Mouse (Mus musculus) fibroblast of lung, adult 2 months (primary cell): Measurements from ENCODE around the gene Adamts2.

ENCODE experiments used
- DNase-seq: peaks from one replicate; pipeline ENCODE4 v3.0.0-alpha.2; 2011; ENCODE audit warnings: low read depth

The Adamts2 gene

DNA sequence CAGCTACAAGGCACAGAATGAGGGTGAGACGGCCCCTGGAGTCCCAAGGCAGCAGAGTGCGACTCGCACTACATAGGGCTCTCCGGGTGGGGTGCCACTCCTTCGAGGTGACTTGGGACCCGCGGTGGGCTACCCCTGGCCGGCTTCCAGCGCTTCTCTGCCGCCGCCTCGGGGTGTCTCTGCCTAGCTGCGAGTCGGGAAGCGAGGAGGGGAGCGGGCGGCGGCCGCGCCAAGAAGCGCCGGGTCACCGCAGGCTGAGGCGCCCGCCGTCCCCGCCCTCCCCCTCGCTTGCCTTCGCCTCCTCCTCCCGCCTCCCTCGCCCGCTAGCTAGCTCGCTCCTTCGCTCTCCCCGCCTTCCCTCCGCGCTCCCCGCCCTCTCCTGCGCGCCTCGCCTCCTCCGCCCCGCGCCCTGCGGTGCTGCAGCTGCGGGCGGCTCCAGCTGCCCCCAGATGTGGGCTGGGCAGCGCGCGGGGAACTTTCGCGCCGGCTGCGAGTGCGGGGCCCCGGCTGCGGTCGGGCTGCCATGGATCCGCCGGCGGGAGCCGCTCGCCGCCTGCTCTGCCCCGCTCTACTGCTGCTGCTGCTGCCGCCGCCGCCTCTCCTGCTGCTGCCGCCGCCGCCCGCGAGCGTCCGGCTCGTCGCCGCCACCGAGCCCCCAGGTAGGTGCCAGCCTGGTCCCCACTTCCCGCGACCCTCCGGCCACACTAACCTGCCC, at the start of gene Adamts2:
Gene Adamts2, plus strand, starts transcription at position 444 of the 715 bp plus-strand sequence.
- DNase-seq = peak; percentile 42

DNA sequence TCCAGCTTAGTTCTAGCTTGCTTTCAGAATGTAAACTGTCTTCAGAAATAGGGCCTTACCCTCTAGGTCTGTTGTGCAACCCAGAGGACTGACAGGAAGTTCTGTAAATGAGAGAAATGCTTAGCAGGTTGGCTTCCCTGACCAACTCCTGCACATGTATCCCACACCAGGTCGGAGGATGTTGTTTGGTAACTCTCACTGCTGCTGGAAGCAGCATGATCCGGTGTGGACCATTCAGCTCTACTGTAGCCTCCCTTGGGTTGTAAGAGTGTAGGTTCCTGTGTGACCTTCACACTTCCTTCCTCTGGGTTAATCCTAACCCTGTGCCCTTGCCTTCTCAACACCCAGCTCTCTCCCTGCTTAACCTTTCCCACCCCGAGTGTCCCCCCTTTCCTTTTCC, 44.8 kb upstream of the Adamts2 start:
- no peak for DNase-seq

DNA sequence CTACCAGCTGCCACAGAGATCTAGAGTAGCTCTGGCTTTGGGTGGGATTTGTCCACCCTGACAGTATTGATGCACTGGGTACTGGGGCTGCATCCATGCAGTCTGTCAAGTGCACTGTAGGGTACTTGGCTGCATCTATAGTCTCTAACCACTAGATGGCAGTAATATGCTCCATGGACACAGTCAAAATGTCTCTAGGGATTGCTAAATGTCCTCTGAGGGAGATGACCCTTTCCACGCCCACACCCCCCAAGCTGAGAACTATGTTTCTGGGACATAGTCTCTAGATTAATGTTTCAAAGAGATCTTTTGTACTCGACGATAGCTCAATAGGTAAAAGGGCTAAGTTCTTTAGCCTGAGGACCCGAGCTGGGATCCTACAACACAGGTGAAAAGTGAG, 42.8 kb upstream of the Adamts2 start:
- DNase-seq = no peak

- peak; percentile 54 for DNase-seq
Observed at GRCm38 (mm10) chr11:50565466-50566211, 36.2 kb upstream of the Adamts2 start.

- DNase-seq = no peak
Observed at GRCm38 (mm10) chr11:50571448-50571847, 30.4 kb upstream of the Adamts2 start.

DNA sequence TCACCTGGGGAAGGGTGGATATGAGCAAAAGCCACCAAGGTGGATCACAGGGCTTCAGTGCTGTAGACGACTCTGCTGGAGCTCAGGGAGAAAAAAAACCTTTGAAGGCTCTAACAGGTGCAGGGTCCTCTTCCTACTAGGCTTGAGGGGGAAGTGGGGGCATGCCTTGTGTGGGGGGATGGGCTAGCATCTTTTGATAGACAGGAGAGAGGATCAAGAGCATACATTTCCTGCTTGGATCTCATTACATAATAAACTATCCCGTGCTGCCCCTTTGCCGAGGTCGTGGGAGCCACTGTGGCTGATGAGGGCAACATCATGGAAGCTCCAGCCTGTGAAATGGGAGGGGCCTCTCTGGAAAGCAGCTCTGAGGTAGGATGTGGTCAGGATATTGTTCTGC, 25.4 kb upstream of the Adamts2 start:
- no peak for DNase-seq

- no peak for DNase-seq
Observed at GRCm38 (mm10) chr11:50587026-50587425, 14.9 kb upstream of the Adamts2 start.

DNA sequence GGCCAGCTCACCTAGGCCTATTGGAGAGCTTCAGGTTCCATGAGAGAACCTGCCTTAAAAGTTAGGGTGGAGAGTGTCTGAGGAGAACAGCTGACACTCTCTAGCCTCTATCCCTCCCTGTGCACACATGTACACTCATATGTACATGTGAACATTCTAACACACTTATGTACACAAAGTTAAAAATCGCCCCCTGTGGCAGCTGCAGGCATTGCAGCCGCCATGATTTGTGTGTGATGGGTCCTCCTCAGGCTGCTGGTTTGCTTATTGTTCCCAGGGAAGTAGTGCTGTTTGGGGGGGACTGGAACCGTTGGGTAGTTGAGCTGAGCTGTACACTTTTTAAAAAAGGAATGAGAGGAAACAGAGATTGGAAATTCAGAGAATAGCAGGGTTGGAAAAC, 14.1 kb upstream of the Adamts2 start:
- DNase-seq = no peak

DNA sequence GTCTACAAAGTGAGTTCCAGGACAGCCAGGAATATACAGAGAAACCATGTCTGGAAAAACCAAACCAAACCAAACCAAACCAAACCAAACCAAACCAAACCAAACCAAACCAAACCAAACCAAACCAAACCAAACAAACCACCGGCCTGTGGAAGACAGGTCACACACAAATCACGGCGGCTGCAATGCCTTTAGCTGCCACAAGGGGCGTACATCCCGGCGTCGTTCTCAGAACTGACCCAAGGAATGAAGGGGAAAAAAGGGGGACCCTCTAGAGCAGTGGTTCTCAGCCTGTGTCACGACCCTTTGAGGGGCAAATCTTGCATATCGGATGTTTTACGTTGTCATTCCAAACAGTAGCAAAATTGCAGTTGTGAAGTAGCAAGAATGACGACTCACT, 12.8 kb upstream of the Adamts2 start:
- DNase-seq = no peak

- no peak for DNase-seq
Observed at GRCm38 (mm10) chr11:50591053-50591452, 10.8 kb upstream of the Adamts2 start.

GRCm38 (mm10) chr11:50592892-50593553, 8.9 kb upstream of the Adamts2 start:
- DNase-seq = no peak

DNA sequence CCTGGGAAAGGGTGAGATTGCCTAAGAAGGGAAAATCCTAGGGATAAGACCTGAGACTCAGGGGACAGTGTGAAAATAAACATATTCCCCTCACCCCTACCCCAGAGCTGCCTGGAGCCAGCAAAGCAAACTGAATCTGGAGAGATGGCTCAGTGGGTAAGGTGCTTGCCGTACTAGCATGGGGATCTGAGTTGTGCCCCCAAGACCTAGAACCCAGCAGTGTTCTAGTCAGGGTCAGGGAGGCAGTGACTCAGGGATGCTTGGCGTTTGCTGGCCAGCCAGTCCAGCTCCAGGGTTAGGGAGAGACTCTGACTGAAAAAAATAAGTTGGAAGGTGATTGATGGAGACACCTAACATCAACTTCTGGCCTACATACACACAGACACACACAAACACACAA, 5.3 kb upstream of the Adamts2 start:
- DNase-seq = no peak

- no peak for DNase-seq
Observed at GRCm38 (mm10) chr11:50599156-50599555, 2.7 kb upstream of the Adamts2 start.

DNA sequence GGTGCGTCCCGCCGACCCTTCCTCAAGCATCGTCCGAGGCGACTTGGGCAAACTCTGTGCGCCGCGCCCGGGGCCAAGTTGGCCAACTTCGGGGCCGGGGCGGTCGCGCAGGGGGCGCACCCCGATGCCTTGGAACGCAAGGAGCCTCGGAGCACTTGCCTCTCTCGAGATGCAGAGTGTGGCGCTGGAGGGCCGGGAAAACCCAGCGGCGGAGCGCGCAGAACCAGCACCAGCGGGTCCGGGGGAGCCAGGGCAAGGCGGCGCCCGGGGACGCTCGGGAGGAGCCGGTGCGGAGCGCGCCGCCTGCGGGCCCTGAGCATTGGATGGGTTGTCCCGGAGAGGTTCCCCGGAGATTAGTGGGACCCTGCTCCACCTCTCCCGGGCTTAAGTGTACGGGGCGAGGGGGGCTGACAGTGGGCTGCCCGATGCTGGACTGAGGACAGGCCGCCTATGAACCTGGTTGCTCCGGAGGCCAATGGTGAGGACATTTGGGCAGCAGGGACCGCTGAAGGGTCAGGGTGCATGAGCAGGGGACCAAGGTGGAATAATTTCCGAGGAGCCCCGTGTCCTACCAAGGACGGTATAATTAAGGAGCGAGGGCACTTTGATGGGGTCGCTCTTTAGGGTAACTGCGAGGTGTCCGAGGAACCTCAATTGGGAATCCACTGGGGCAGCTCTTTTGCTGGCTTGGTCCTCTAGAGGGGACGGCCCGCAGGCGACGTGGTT, 635 bp downstream of the Adamts2 start:
- DNase-seq = no peak

DNA sequence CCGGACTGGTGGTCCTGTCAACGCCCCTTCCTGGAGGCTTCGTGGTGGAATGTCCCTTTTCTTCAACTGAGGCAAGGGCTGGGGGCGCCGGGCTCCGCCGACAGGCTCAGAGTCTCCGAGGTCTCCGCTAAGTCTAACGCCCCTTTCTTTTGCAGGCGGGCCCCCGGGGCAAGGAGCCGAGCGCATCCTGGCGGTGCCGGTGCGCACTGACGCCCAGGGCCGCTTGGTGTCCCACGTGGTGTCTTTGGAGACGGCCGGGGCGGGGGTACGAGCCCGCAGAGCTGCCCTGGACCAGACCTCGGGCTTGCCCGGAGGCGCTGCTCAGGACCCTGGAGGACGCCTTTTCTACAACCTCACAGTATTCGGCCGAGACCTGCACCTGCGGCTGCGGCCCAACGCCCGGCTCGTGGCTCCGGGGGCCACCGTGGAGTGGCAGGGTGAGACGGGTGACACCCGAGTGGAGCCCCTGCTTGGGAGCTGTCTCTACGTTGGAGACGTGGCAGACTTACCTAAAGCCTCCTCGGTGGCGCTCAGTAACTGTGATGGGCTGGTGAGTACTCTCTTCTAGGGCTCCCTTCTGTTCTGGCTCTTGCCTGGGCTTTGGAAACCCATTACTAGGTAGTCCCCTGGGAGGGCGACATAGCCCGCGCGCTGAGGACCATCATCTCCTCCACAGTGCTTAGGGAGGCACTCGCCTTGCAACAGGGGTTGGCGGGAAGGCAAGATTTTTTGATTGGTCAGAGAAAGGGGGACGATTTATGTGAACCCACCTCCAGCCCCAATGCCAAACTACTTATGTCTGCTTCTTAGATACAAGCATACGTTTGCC, 1.4 kb downstream of the Adamts2 start:
- DNase-seq = no peak

DNA sequence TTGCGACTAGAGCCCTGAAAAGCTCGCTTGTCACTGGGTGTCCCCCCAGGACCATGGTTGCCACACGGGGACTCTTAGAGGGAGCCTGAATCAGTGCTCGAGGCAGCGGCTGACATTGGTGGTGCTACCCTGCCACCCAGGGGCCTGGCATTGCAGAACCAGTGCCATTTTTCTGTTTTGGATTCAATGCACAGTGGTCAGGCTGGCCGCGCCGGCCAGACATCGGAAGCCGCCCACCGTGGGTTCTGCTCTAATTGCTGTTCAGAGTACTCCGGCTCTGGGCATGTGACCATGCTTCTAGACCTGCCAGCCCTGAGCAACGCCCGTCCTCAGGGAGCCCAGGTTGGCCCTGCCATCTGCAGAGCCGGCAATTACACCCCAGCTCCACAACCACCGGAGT, 2.5 kb downstream of the Adamts2 start:
- no peak for DNase-seq

DNA sequence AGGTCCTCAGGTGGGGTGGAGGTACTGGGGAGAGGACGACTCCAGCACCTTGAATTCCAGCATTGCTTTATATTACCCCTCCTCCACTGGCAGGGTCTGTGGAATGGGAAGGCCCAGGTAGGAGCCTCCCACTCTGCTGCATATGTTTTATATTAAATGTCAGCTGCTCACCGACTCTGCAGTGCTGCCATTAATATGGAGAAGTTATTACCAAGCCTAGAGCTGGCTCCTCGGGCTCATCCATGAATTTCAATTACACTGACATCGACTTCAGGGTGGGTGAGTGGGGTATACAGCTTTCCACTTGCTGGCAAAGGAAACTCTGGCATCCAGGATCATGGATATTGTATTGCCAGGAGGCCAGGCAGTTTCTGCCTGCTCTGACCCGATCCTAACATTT, 9.3 kb downstream of the Adamts2 start:
- DNase-seq = no peak

GRCm38 (mm10) chr11:50617015-50617543, 15.2 kb downstream of the Adamts2 start:
- no peak for DNase-seq

- no peak for DNase-seq
Observed at GRCm38 (mm10) chr11:50620926-50621325, 19.0 kb downstream of the Adamts2 start.

GRCm38 (mm10) chr11:50621364-50621763, 19.5 kb downstream of the Adamts2 start:
- DNase-seq = no peak

DNA sequence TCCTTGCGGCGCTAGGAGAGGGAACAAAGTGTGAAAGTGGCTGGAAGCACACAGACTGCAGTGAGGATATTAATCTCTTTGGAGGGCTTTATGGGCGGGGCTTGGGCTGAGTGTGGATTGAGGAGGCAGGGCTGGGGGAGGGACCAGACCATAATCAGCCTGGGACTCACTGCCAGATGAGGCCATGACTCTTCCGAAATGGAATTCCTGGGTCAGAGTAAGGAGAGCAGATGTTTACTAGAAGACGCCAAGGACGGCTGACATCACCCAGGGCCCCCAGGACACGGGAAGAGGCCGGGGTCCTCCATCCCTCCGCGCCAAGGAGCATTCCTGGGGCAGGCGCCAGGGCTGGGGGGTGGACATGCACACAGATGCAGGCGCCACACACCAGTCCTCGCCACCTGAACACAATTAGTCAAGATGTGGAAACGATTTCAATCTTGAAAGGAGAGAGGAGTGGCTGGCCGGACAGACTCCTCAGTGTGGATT, 20.4 kb downstream of the Adamts2 start:
- peak; percentile 74 for DNase-seq
